Mouse (Mus musculus): ENCODE data around the gene Scamp4. TPM values are rescaled to one million over a fixed set of nuclear protein-coding genes. Genes with fewer than 3 reads are reported as not detected.

The Scamp4 gene
- total and polyA plus RNA-seq, 3 experiments = 18.5 to 89.9 (median 33.2) TPM

DNA sequence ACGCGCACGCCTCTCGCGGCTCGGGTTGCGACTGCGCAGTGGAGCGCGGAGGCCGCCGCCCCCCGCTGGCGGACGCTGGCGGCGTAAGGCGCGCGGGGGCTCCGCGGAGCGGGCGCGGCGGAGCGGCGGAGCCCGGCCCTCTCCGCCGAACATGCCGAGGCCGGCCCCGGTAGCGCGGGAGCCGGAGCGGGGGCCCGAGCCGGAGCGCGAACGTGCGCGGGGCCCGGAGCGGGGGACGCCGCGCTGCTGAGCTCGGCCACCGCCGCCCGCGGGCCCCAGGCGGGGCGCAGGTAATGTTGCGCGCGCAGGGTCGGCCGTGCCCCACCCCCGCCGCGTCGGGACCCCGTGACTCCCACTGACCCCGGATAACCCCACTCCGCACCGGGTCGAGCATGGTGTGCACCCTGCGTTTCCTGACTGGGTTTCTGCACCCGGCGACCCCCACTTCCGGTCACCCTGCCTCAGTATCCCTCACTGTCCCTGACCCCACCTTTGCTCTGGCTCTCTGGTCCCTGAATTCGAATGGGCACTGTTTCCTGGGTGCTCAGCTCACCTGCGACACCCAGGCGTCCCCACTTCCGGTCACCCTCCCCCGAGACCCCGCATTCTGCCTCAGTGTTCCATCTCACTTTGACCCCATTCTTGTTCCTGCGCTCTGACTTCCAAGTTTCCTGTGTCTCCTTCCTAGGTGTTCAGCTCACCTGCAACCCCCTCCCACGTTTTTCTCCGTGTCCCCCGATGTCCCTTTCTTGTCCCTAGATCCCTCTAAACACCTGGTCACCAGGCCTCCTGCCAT is 20.2 kb downstream of the Scamp4 start, which contains the start of gene Csnk1g2:
Gene Csnk1g2 (plus strand): TSS at position 178 of the 796 bp plus-strand sequence.
- dilution Hi-C loops (cut with MboI; ENCODE audit: extremely low pct_ligation_motif_present, extremely low pct_unique_long_range_greater_than_20kb, low sequenced_read_pairs) = no loop called here
- H3K79me2 ChIP-seq (replicated peaks; ENCODE audit: control insufficient read depth, extremely low read depth, insufficient read depth, poor library complexity, severe bottlenecking) = peaks cover 32% of the 10 kb centered on the region
- peak; percentile 39 for DNase-seq (ENCODE audit: extremely low read depth)
- peak within 1 kb of the TSS; percentile 98 for H3K4me2 ChIP-seq (ENCODE audit: insufficient read depth, low read depth, poor library complexity, severe bottlenecking)
- H3K9me3 ChIP-seq (replicated peaks; ENCODE audit: low read length) = no peaks in the 10 kb centered on the region
- TF ChIP-seq ELF1 (IDR thresholded peaks at IDR 0.05; ENCODE audit: low read depth, low read length) (peak; percentile 51; the same call in 1 of the 2 replicates), POLR2A (IDR thresholded peaks at IDR 0.05; ENCODE audit: low read depth, low read length) (no peak; the same call in 1 of the 2 replicates), POLR2AphosphoS2 (IDR thresholded peaks at IDR 0.05; ENCODE audit: low read depth, low read length) (no peak), NELFE (IDR thresholded peaks at IDR 0.05; ENCODE audit: low read depth, low read length) (peak; percentile 56), USF1 (IDR thresholded peaks at IDR 0.05; ENCODE audit: low read depth, low read length) (peak; percentile 18; the same call in 1 of the 2 replicates), MEF2A (IDR thresholded peaks at IDR 0.05; ENCODE audit: borderline replicate concordance, low read depth, low read length) (no peak), SIN3A (IDR thresholded peaks at IDR 0.05; ENCODE audit: low read length) (no peak), ETS1 (conservative IDR thresholded peaks at IDR 0.05; ENCODE audit: low read depth, low read length) (no peak; the same call in 1 of the 2 replicates), SMC3 (IDR thresholded peaks at IDR 0.05; ENCODE audit: low read depth, low read length) (no peak), TCF12 (IDR thresholded peaks at IDR 0.05; ENCODE audit: low read depth, low read length) (0 out of 2 replicates have a peak, but pooled peaks have one; percentile 37), TBP (conservative IDR thresholded peaks at IDR 0.05; ENCODE audit: low read depth, low read length) (no peak), ZC3H11A (IDR thresholded peaks at IDR 0.05; ENCODE audit: low read depth, low read length) (no peak), HCFC1 (IDR thresholded peaks at IDR 0.05; ENCODE audit: low read depth, low read length) (peak; percentile 41), NRF1 (IDR thresholded peaks at IDR 0.05; ENCODE audit: low read depth, low read length) (peak; percentile 96), ZMIZ1 (IDR thresholded peaks at IDR 0.05; ENCODE audit: low read depth, low read length) (0 out of 2 replicates have a peak, but pooled peaks have one; percentile 16), PAX5 (IDR thresholded peaks at IDR 0.05; ENCODE audit: low read length) (no peak)
- H3K9ac ChIP-seq (ENCODE audit: insufficient read depth, low read depth) = peak within 1 kb of the TSS; percentile 99
- peaks cover 27 to 49% of the 10 kb centered on the region in 2 experiments for H3K4me1 ChIP-seq (ENCODE audit: control insufficient read depth in 1 of 2, insufficient read depth in 2 of 2)
- H3K27ac ChIP-seq (ENCODE audit: insufficient read depth, low read depth) = peak within 1 kb of the TSS; percentile 80
- no peaks in the 10 kb centered on the region for H3K27me3 ChIP-seq (replicated peaks)
- in situ Hi-C loops (cut with MboI; ENCODE audit: low pct_ligation_motif_present, low pct_unique_long_range_greater_than_20kb, low sequenced_read_pairs) = no loop called here
- peaks cover 3 to 33% of the 10 kb centered on the region in 2 experiments for H3K36me3 ChIP-seq (replicated peaks in 1 of 2; ENCODE audit: control insufficient read depth in 1 of 2, insufficient read depth in 1 of 2, low read length in 1 of 2)
- H3K4me3 ChIP-seq (replicated peaks in 1 of 3; ENCODE audit: low read depth in 2 of 3, low read length in 2 of 3, poor library complexity in 1 of 3) = peak within 1 kb of the TSS; percentile 87 to 99 (median 99)

GRCm38 (mm10) chr10:80623457-80624191 is 21.0 kb downstream of the Scamp4 start:
- DNase-seq (ENCODE audit: extremely low read depth) = peak; percentile 69
- Histone ChIP-seq H3K27me3 (replicated peaks) (no peaks in the 10 kb centered on the region), H3K4me1 (ENCODE audit: control insufficient read depth in 1 of 2, insufficient read depth in 2 of 2) (peaks cover 27 to 53% of the 10 kb centered on the region in 2 experiments), H3K9me3 (replicated peaks; ENCODE audit: low read length) (no peaks in the 10 kb centered on the region), H3K4me3 (replicated peaks in 1 of 3; ENCODE audit: low read depth in 2 of 3, low read length in 2 of 3, poor library complexity in 1 of 3) (peak overlapping the region; percentile 87 to 99 (median 99)), H3K36me3 (replicated peaks in 1 of 2; ENCODE audit: control insufficient read depth in 1 of 2, insufficient read depth in 1 of 2, low read length in 1 of 2) (peaks cover 3 to 41% of the 10 kb centered on the region in 2 experiments), H3K27ac (ENCODE audit: insufficient read depth, low read depth) (peak overlapping the region; percentile 78), H3K79me2 (replicated peaks; ENCODE audit: control insufficient read depth, extremely low read depth, insufficient read depth, poor library complexity, severe bottlenecking) (peaks cover 33% of the 10 kb centered on the region), H3K9ac (ENCODE audit: insufficient read depth, low read depth) (peak overlapping the region; percentile 99), H3K4me2 (ENCODE audit: insufficient read depth, low read depth, poor library complexity, severe bottlenecking) (peak overlapping the region; percentile 66)
- in situ Hi-C loops (cut with MboI; ENCODE audit: low pct_ligation_motif_present, low pct_unique_long_range_greater_than_20kb, low sequenced_read_pairs) = no loop called here
- dilution Hi-C loops (cut with MboI; ENCODE audit: extremely low pct_ligation_motif_present, extremely low pct_unique_long_range_greater_than_20kb, low sequenced_read_pairs) = no loop called here
- TF ChIP-seq PAX5 (IDR thresholded peaks at IDR 0.05; ENCODE audit: low read length) (no peak), ZKSCAN1 (IDR thresholded peaks at IDR 0.05; ENCODE audit: borderline replicate concordance, low read depth, low read length) (no peak), EP300 (IDR thresholded peaks at IDR 0.05; ENCODE audit: low read length) (no peak), JUN (IDR thresholded peaks at IDR 0.05; ENCODE audit: insufficient read depth, low read depth, low read length) (no peak), NELFE (IDR thresholded peaks at IDR 0.05; ENCODE audit: low read depth, low read length) (no peak), BHLHE40 (IDR thresholded peaks at IDR 0.05; ENCODE audit: low read depth, low read length) (no peak; the same call in 1 of the 2 replicates), JUND (conservative IDR thresholded peaks at IDR 0.05; ENCODE audit: low read depth, low read length) (no peak), UBTF (IDR thresholded peaks at IDR 0.05; ENCODE audit: low read depth, low read length) (no peak), SIN3A (IDR thresholded peaks at IDR 0.05; ENCODE audit: low read length) (peak; percentile 94), IRF4 (IDR thresholded peaks at IDR 0.05; ENCODE audit: low read depth, low read length) (peak; percentile 29), MXI1 (IDR thresholded peaks at IDR 0.05; ENCODE audit: low read depth, low read length) (peak; percentile 83), CHD1 (IDR thresholded peaks at IDR 0.05; ENCODE audit: low read depth, low read length) (no peak), RCOR1 (conservative IDR thresholded peaks at IDR 0.05; ENCODE audit: low read depth, low read length) (no peak), ELF1 (IDR thresholded peaks at IDR 0.05; ENCODE audit: low read depth, low read length) (peak; percentile 83), USF1 (IDR thresholded peaks at IDR 0.05; ENCODE audit: low read depth, low read length) (no peak), MYC (IDR thresholded peaks at IDR 0.05; ENCODE audit: low read depth, low read length) (peak; percentile 28; the same call in 1 of the 2 replicates), MEF2A (IDR thresholded peaks at IDR 0.05; ENCODE audit: borderline replicate concordance, low read depth, low read length) (no peak), TCF12 (IDR thresholded peaks at IDR 0.05; ENCODE audit: low read depth, low read length) (0 out of 2 replicates have a peak, but pooled peaks have one; percentile 24)
